Mouse (Mus musculus) lung, embryonic 14.5 days (tissue): ENCODE data around the gene Dvl2. TPM values are rescaled to one million over a fixed set of nuclear protein-coding genes. Genes with fewer than 3 reads are reported as not detected.

Experiments used
- ATAC-seq: fragments of 200-750 bp; cut with Nextera tagmentation; 2 replicates; pipeline ENCODE4 v1.8.0; 2017; ENCODE audit warnings: mild to moderate bottlenecking, moderate TSS enrichment, moderate library complexity; ENCODE audit not compliant: insufficient read depth
- DNase-seq: peaks from one replicate; pipeline ENCODE4 v3.0.0-alpha.2; 2015
- H3K27ac ChIP-seq: fragments of 300-500 bp; sonication (generic); 2 replicates; pipeline ENCODE4 v1.5.1; 2014; ENCODE audit warnings: low read depth, mild to moderate bottlenecking, moderate library complexity
- H3K27me3 ChIP-seq: fragments of 300-500 bp; sonication (generic); 2 replicates; pipeline ENCODE4 v1.6.1; 2014; ENCODE audit warnings: low read length, control low read depth; ENCODE audit not compliant: insufficient read depth
- H3K36me3 ChIP-seq: fragments of 300-500 bp; sonication (generic); 2 replicates; pipeline ENCODE4 v1.6.1; 2014; ENCODE audit warnings: control low read depth; ENCODE audit not compliant: insufficient read depth
- H3K4me1 ChIP-seq: fragments of 300-500 bp; sonication (generic); 2 replicates; pipeline ENCODE4 v1.6.1; 2014; ENCODE audit warnings: antibody characterized with exemption, control low read depth; ENCODE audit not compliant: insufficient read depth
- H3K4me2 ChIP-seq: fragments of 300-500 bp; sonication (generic); 2 replicates; pipeline ENCODE4 v1.6.1; 2014; ENCODE audit warnings: mild to moderate bottlenecking
- H3K4me3 ChIP-seq: fragments of 300-500 bp; sonication (generic); 2 replicates; pipeline ENCODE4 v1.5.1; 2014; ENCODE audit warnings: low read depth, low read length
- H3K9ac ChIP-seq: fragments of 300-500 bp; sonication (generic); 2 replicates; pipeline ENCODE4 v1.6.1; 2014
- H3K9me3 ChIP-seq: fragments of 300-500 bp; sonication (generic); 2 replicates; pipeline ENCODE4 v1.6.1; 2016; ENCODE audit warnings: low read depth, low read length, control low read depth
- CTCF ChIP-seq: IDR thresholded peaks from 2 replicates; pipeline ENCODE4 v1.5.1; 2016; ENCODE audit warnings: antibody characterized with exemption, low read depth
- WGBS: fragments of 180-500 bp; shearing (Covaris S2); extraction: QIAGEN DNeasy Blood & Tissue Kit; methylation state at CpG from one replicate; pipeline ENCODE4 v1.1.7; 2014; 5-methylcytosine and 5-hydroxymethylcytosine counted together
- polyA plus RNA-seq: library from polyadenylated mRNA; unstranded; fragments of >200 nt; fragmentation: Nextera tagmentation; extraction: Ambion mirVana; gene quantifications from 2 replicates; pipeline ENCODE4 v1.2.1, GENCODE M21; 2014

The Dvl2 gene
- polyA plus RNA-seq, 1 experiment from 2014 or later, result 40.8 TPM

GRCm38 (mm10) chr11:70029130-70029801, 28.9 kb downstream of the Dvl2 start:
- H3K4me3 ChIP-seq, result peak overlapping the region; percentile 21
- no peaks in the 10 kb centered on the region for H3K27me3 ChIP-seq
- no peaks in the 10 kb centered on the region for H3K9me3 ChIP-seq
- no peak for TF ChIP-seq CTCF
- H3K4me2 ChIP-seq, result peak overlapping the region; percentile 65
- H3K9ac ChIP-seq, result no peak overlapping the region
- ATAC-seq (peak; percentile 82), DNase-seq (peak; percentile 95)
- H3K4me1 ChIP-seq, result peaks cover 35% of the 10 kb centered on the region
- peak overlapping the region; percentile 76 for H3K27ac ChIP-seq
- peaks cover 35% of the 10 kb centered on the region for H3K36me3 ChIP-seq
- WGBS, result under 1% methylated on average over 20 of the region's 20 CpGs

- Histone ChIP-seq H3K9ac (no peak overlapping the region), H3K36me3 (peaks cover 35% of the 10 kb centered on the region), H3K4me2 (peak overlapping the region; percentile 65), H3K9me3 (no peaks in the 10 kb centered on the region), H3K4me3 (no peak overlapping the region), H3K27ac (no peak overlapping the region), H3K4me1 (peaks cover 33% of the 10 kb centered on the region), H3K27me3 (no peaks in the 10 kb centered on the region)
- ATAC-seq, result no peak
- 32% methylated on average over 11 of the region's 11 CpGs for WGBS
- no peak for TF ChIP-seq CTCF
- no peak for DNase-seq
Observed at GRCm38 (mm10) chr11:70029829-70030550, 29.6 kb downstream of the Dvl2 start.

GRCm38 (mm10) chr11:70030651-70031320, 30.4 kb downstream of the Dvl2 start:
- 91% methylated on average over 28 of the region's 28 CpGs for WGBS
- H3K4me2 ChIP-seq, result no peak overlapping the region
- ATAC-seq, result no peak

GRCm38 (mm10) chr11:70031321-70031670, 30.9 kb downstream of the Dvl2 start:
- Histone ChIP-seq H3K9ac (no peak overlapping the region), H3K4me3 (no peak overlapping the region), H3K4me2 (no peak overlapping the region), H3K27ac (no peak overlapping the region), H3K36me3 (peaks cover 35% of the 10 kb centered on the region), H3K9me3 (no peaks in the 10 kb centered on the region), H3K27me3 (no peaks in the 10 kb centered on the region), H3K4me1 (peaks cover 26% of the 10 kb centered on the region)
- DNase-seq (no peak), ATAC-seq (no peak)
- WGBS, result 96% methylated on average over 11 of the region's 11 CpGs
- TF ChIP-seq CTCF, result no peak

More at GRCm38 (mm10) chr11:70030651-70031320, 30.4 kb downstream of the Dvl2 start:
- no peaks in the 10 kb centered on the region for H3K9me3 ChIP-seq
- TF ChIP-seq CTCF, result no peak
- H3K27me3 ChIP-seq, result no peaks in the 10 kb centered on the region
- H3K4me3 ChIP-seq, result no peak overlapping the region
- H3K36me3 ChIP-seq, result peaks cover 35% of the 10 kb centered on the region
- H3K4me1 ChIP-seq, result peaks cover 32% of the 10 kb centered on the region
- H3K27ac ChIP-seq, result no peak overlapping the region
- no peak for DNase-seq
- no peak overlapping the region for H3K9ac ChIP-seq

DNA sequence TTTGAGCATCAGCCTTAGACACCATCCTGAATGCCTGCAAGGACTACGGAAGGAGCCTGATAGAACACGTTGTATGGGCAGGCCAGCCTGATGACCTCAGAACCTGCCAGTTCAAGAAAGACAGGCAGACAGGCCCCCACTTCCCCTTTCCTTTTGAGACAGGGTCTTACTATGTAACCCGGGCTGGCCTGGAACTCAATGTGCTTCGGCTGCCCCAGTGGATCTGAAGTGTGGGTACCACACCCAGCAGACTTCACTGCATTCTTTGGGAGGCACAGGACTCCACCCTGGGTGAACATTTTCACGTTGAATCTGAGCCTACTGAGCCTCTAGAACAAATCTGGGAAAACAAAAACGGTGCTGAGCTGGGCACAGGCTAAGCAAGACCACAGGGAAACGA, 37.8 kb downstream of the Dvl2 start:
- 65% methylated on average over 7 of the region's 7 CpGs for WGBS
- Histone ChIP-seq H3K4me3 (no peak overlapping the region), H3K36me3 (peaks cover 50% of the 10 kb centered on the region), H3K9me3 (no peaks in the 10 kb centered on the region), H3K4me1 (no peaks in the 10 kb centered on the region), H3K4me2 (no peak overlapping the region), H3K27ac (no peak overlapping the region), H3K27me3 (no peaks in the 10 kb centered on the region), H3K9ac (no peak overlapping the region)
- DNase-seq, result no peak
- no peak for TF ChIP-seq CTCF
- no peak for ATAC-seq

GRCm38 (mm10) chr11:70039631-70040030, 39.2 kb downstream of the Dvl2 start:
- no peaks in the 10 kb centered on the region for H3K9me3 ChIP-seq
- ATAC-seq (no peak), DNase-seq (no peak)
- no peaks in the 10 kb centered on the region for H3K27me3 ChIP-seq
- H3K4me3 ChIP-seq, result no peak overlapping the region
- WGBS, result 90% methylated on average over 10 of the region's 10 CpGs
- no peak for TF ChIP-seq CTCF
- H3K36me3 ChIP-seq, result peaks cover 52% of the 10 kb centered on the region
- no peak overlapping the region for H3K27ac ChIP-seq
- H3K4me1 ChIP-seq, result no peaks in the 10 kb centered on the region
- H3K9ac ChIP-seq, result no peak overlapping the region
- no peak overlapping the region for H3K4me2 ChIP-seq

DNA sequence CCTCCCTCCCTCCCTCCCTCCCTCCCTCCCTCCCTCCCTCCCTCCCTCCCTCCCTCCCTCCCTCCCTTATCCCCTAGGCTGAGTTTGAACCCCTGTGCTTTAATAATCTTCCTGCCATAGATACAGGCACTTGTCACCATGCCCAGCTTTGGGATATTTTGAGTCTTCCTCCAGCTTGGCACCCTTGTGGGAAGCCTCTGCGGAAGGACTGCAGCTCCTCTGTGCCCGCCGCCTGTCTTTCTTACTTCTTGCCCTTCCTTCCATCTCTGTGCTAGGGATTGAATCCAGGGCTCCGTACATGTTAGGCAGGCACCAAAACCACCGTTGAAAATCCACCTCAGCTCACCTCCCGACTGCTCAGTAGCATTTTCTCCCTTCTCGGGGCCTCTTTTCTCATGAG, 39.8 kb downstream of the Dvl2 start:
- H3K9me3 ChIP-seq, result no peaks in the 10 kb centered on the region
- no peaks in the 10 kb centered on the region for H3K4me1 ChIP-seq
- no peak for TF ChIP-seq CTCF
- H3K4me3 ChIP-seq, result no peak overlapping the region
- H3K36me3 ChIP-seq, result peaks cover 52% of the 10 kb centered on the region
- ATAC-seq, result no peak
- H3K9ac ChIP-seq, result no peak overlapping the region
- no peaks in the 10 kb centered on the region for H3K27me3 ChIP-seq
- DNase-seq, result no peak
- H3K27ac ChIP-seq, result no peak overlapping the region
- WGBS, result 83% methylated on average over 7 of the region's 7 CpGs
- H3K4me2 ChIP-seq, result no peak overlapping the region
